Mouse (Mus musculus): ENCODE measurements around the gene Dlk1. TPM values are rescaled to one million over a fixed set of nuclear protein-coding genes. Genes with fewer than 3 reads are reported as not detected.

Dlk1 gene
- total RNA-seq, 2 experiments from 2014 or later, result 213 to 272 TPM

GRCm38 (mm10) chr12:109511456-109511855 lies 58.8 kb downstream of the Dlk1 start:
- DNase-seq, result no peak
- intact Hi-C loops (cut with DNase I; ENCODE audit: low total_unique reads), result no loop called here

DNA sequence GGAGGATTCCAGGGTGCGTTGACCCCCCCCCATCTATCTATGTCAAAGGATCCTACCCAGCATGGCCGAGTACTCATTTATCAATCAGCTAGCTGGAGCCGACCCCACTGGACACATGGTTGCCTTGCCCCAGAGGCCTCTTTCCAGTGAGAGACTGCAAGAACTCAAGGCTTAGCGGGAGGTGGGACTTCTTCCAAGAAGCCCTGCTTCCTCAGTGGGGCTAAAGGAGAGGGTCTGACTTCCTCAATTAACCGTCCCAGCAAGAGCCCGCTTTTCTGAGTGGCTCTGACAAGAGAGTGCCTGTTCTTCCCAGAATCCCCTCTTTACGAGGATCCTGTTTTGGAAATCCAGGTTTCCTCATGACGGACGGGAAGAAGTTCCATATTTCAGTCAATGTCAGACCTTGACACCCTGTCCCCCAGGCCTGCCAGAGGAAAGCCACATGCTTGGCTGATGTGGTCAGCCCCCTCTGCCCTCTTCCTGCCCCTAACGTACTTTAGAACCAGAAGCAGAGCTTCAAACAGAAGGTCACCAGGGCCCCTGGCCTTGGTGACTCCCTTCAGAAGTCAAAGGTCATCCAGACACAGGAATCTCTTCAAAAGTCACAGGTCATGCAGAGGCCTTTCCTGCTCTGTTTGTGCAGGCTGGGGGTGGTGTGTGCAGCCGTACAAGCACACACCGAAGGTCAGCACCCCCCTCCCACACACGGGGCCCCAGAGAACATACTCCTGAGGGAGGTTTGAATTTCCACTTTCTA lies 59.7 kb downstream of the Dlk1 start:
- intact Hi-C loops (cut with DNase I; ENCODE audit: low total_unique reads), result no loop called here
- no peak for DNase-seq

Other genes with a start within 250 kb of the Dlk1 start
- gene Rtl1, start 147.5 kb downstream of the Dlk1 start, total RNA-seq (2021), result under 1 TPM; 0.18 to 0.31 TPM

Data from gastrocnemius, postnatal 14 days (tissue).